Mouse (Mus musculus): Measurements from ENCODE around the gene Olfr523.

DNA sequence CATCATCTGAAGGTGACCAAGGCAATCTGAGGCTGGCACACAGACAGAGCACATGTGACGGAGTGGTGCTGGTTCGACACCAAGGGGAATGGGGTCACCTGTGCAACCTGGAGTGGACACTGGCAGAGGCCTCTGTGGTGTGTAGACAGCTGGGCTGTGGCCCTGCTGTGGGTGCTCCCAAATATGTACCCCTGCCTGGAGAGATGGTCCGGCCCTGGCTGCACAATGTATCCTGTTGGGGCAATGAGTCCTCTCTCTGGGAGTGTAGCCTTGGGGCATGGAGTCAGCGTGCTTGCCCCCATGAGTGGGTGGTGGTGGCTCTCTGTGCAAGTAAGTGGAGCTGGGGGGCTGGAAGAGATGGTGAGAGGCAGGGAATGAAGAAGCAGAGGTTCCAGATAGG is 47.4 kb downstream of the Olfr523 start:
- TF ChIP-seq CTCF (IDR thresholded peaks at IDR 0.05; ENCODE audit: extremely low read depth, insufficient read length, insufficient replicate concordance, low read depth, low read length) (no peak), POLR2A (IDR thresholded peaks at IDR 0.05; ENCODE audit: low read depth, low read length) (no peak)

All from small intestine, adult 2 months (tissue).